Mouse (Mus musculus) testis, adult 2 months (tissue): ENCODE data around the gene Nkrf. TPM values are rescaled to one million over a fixed set of nuclear protein-coding genes. Genes with fewer than 3 reads are reported as not detected.

Source experiments
- H3K27ac ChIP-seq: fragments of 200-500 bp; 2 replicates; pipeline ENCODE4 v1.5.1; 2012; ENCODE audit warnings: low read depth, low read length; ENCODE audit not compliant: control insufficient read depth, insufficient read depth
- H3K27me3 ChIP-seq: fragments of 200-500 bp; 2 replicates; pipeline ENCODE4 v1.6.1; 2012; ENCODE audit warnings: mild to moderate bottlenecking, low read length, moderate library complexity; ENCODE audit not compliant: control insufficient read depth, insufficient read depth
- H3K36me3 ChIP-seq: fragments of 200-500 bp; 2 replicates; pipeline ENCODE4 v1.6.1; 2012; ENCODE audit warnings: mild to moderate bottlenecking, low read length; ENCODE audit not compliant: control insufficient read depth, insufficient read depth
- H3K4me1 ChIP-seq: fragments of 200-500 bp; 2 replicates; pipeline ENCODE4 v1.6.1; 2012; ENCODE audit warnings: low read length; ENCODE audit not compliant: control insufficient read depth, insufficient read depth
- H3K4me3 ChIP-seq: fragments of 200-500 bp; 2 replicates; pipeline ENCODE4 v1.5.1; 2012; ENCODE audit warnings: low read depth, mild to moderate bottlenecking, low read length, moderate library complexity, mixed read lengths; ENCODE audit not compliant: control insufficient read depth
- CTCF ChIP-seq: fragments of 200-500 bp; IDR thresholded peaks from 2 replicates; pipeline ENCODE4 v1.5.1; 2012; ENCODE audit warnings: low read depth, mild to moderate bottlenecking, inconsistent platforms, low read length, moderate library complexity; ENCODE audit not compliant: control insufficient read depth, insufficient read depth, insufficient replicate concordance
- POLR2A ChIP-seq: fragments of 200-500 bp; IDR thresholded peaks from 2 replicates; pipeline ENCODE4 v1.6.1; 2012; ENCODE audit warnings: low read depth, mild to moderate bottlenecking, inconsistent platforms, low read length, moderate library complexity; ENCODE audit not compliant: control insufficient read depth
- polyA plus RNA-seq: library from polyadenylated mRNA; depleted of rRNA; stranded (reverse); fragments of >200 nt; gene quantifications from 2 replicates; pipeline ENCODE4 v1.2.3, GENCODE M21; 2012; rRNA removed

The Nkrf gene
- polyA plus RNA-seq, 1 experiment, result 0.61 TPM

- H3K4me1 ChIP-seq, result no peaks in the 10 kb centered on the region
- no peaks in the 10 kb centered on the region for H3K27me3 ChIP-seq
- TF ChIP-seq POLR2A (no peak), CTCF (no peak)
- H3K36me3 ChIP-seq, result no peaks in the 10 kb centered on the region
- no peak overlapping the region for H3K4me3 ChIP-seq
- no peak overlapping the region for H3K27ac ChIP-seq
Observed at GRCm38 (mm10) chrX:36847152-36847551, 55.5 kb downstream of the Nkrf start.

GRCm38 (mm10) chrX:36843346-36843990, 59.2 kb downstream of the Nkrf start:
- Histone ChIP-seq H3K4me3 (no peak overlapping the region), H3K36me3 (no peaks in the 10 kb centered on the region), H3K27me3 (no peaks in the 10 kb centered on the region), H3K4me1 (no peaks in the 10 kb centered on the region), H3K27ac (no peak overlapping the region)
- TF ChIP-seq POLR2A, result no peak
- TF ChIP-seq CTCF, result no peak

- H3K36me3 ChIP-seq, result no peaks in the 10 kb centered on the region
- no peak overlapping the region for H3K27ac ChIP-seq
- no peaks in the 10 kb centered on the region for H3K4me1 ChIP-seq
- TF ChIP-seq CTCF, result no peak
- TF ChIP-seq POLR2A, result no peak
- no peaks in the 10 kb centered on the region for H3K27me3 ChIP-seq
- no peak overlapping the region for H3K4me3 ChIP-seq
Observed at GRCm38 (mm10) chrX:36841698-36842097, 61.0 kb downstream of the Nkrf start.

GRCm38 (mm10) chrX:36839391-36839790, 63.3 kb downstream of the Nkrf start:
- no peaks in the 10 kb centered on the region for H3K27me3 ChIP-seq
- no peaks in the 10 kb centered on the region for H3K36me3 ChIP-seq
- no peaks in the 10 kb centered on the region for H3K4me1 ChIP-seq
- TF ChIP-seq CTCF (no peak), POLR2A (no peak)
- no peak overlapping the region for H3K27ac ChIP-seq
- H3K4me3 ChIP-seq, result no peak overlapping the region

Other genes starting within 250 kb of the Nkrf start
- 2.7 and 2.8 TPM in 2 replicates for gene Slc25a43, start 159.2 kb downstream of the Nkrf start, polyA plus RNA-seq
- gene Slc25a5, start 107.2 kb downstream of the Nkrf start, polyA plus RNA-seq, result 62.9 and 65.1 TPM in 2 replicates
- 20.6 and 25.4 TPM in 2 replicates for gene Ube2a, start 29.0 kb downstream of the Nkrf start, polyA plus RNA-seq
- 3.7 and 4.7 TPM in 2 replicates for gene C330007P06Rik, start 28.8 kb downstream of the Nkrf start, polyA plus RNA-seq
- 14.6 and 17.9 TPM in 2 replicates for gene Sept6, start 88.9 kb upstream of the Nkrf start, polyA plus RNA-seq
- gene Sowahd, start 145.9 kb upstream of the Nkrf start, polyA plus RNA-seq, result 2.3 and 2.9 TPM in 2 replicates
- gene Rpl39, start 182.5 kb upstream of the Nkrf start, polyA plus RNA-seq, result 15.2 and 19.2 TPM in 2 replicates
- 5.1 and 5.2 TPM in 2 replicates for gene Upf3b, start 207.4 kb upstream of the Nkrf start, polyA plus RNA-seq
- gene Nkap, start 223.9 kb upstream of the Nkrf start, polyA plus RNA-seq, result 0.22 and 0.41 TPM in 2 replicates